Mouse (Mus musculus) heart, embryonic 14.5 days (tissue): ENCODE results near the gene Sbk3. TPM values are rescaled to one million over a fixed set of nuclear protein-coding genes. Genes with fewer than 3 reads are reported as not detected.

Experiments
- ATAC-seq: fragments of 200-750 bp; cut with Nextera tagmentation; 2 replicates; pipeline ENCODE4 v1.8.0; 2017; ENCODE audit warnings: low read depth, moderate TSS enrichment; ENCODE audit not compliant: insufficient number of reproducible peaks, insufficient read depth, low FRiP score
- H3K27ac ChIP-seq, 2 experiments: fragments of 200-500 bp in 1 of 2; fragments of 300-500 bp in 1 of 2; sonication (generic) in 1 of 2; replicated peaks in 1 of 2; 2 replicates each; pipeline ENCODE4 v1.5.1; 2012 to 2014; ENCODE audit warnings: low read depth in 2 of 2, low read length in 2 of 2, control low read depth in 1 of 2, mild to moderate bottlenecking in 1 of 2, mixed read lengths in 1 of 2; ENCODE audit not compliant: control insufficient read depth in 1 of 2, insufficient read depth in 1 of 2
- H3K27me3 ChIP-seq: fragments of 300-500 bp; sonication (generic); 2 replicates; pipeline ENCODE4 v1.6.1; 2014; ENCODE audit warnings: mild to moderate bottlenecking, low read length, control low read depth; ENCODE audit not compliant: control insufficient read depth, insufficient read depth
- H3K36me3 ChIP-seq: fragments of 300-500 bp; sonication (generic); 2 replicates; pipeline ENCODE4 v1.6.1; 2014; ENCODE audit warnings: mild to moderate bottlenecking, control low read depth, low read length, mixed read lengths; ENCODE audit not compliant: control insufficient read depth, insufficient read depth
- H3K4me1 ChIP-seq, 2 experiments: fragments of 200-500 bp in 1 of 2; fragments of 300-500 bp in 1 of 2; sonication (generic) in 1 of 2; 2 replicates each; pipeline ENCODE4 v1.6.1; 2012 to 2014; ENCODE audit warnings: low read length in 2 of 2, control low read depth in 1 of 2, mixed read lengths in 1 of 2; ENCODE audit not compliant: control insufficient read depth in 2 of 2, insufficient read depth in 2 of 2
- H3K4me2 ChIP-seq: fragments of 300-500 bp; sonication (generic); 2 replicates; pipeline ENCODE4 v1.6.1; 2014; ENCODE audit warnings: mild to moderate bottlenecking, low read length
- H3K4me3 ChIP-seq, 2 experiments: fragments of 200-500 bp in 1 of 2; fragments of 300-500 bp in 1 of 2; sonication (generic) in 1 of 2; 2 replicates each; pipeline ENCODE4 v1.5.1; 2012 to 2014; ENCODE audit warnings: low read length in 2 of 2, mild to moderate bottlenecking in 2 of 2, control low read depth in 1 of 2, low read depth in 1 of 2, moderate library complexity in 1 of 2; ENCODE audit not compliant: control insufficient read depth in 1 of 2, insufficient read depth in 1 of 2
- H3K9ac ChIP-seq: fragments of 300-500 bp; sonication (generic); 2 replicates; pipeline ENCODE4 v1.6.1; 2014; ENCODE audit warnings: mild to moderate bottlenecking, low read length
- H3K9me3 ChIP-seq: fragments of 300-500 bp; sonication (generic); 2 replicates; pipeline ENCODE4 v1.6.1; 2016; ENCODE audit warnings: low read length, control low read depth; ENCODE audit not compliant: control insufficient read depth
- WGBS: fragments of 180-500 bp; shearing (Covaris S2); extraction: QIAGEN DNeasy Blood & Tissue Kit; methylation state at CpG from one replicate; pipeline ENCODE4 v1.1.7; 2014; 5-methylcytosine and 5-hydroxymethylcytosine counted together
- polyA plus RNA-seq: library from polyadenylated mRNA; unstranded; fragments of >200 nt; fragmentation: Nextera tagmentation; extraction: Ambion mirVana; gene quantifications from 2 replicates; pipeline ENCODE4 v1.2.1, GENCODE M21; 2014

Gene Sbk3
- polyA plus RNA-seq, 1 experiment from 2014 or later: 0.80 TPM

GRCm38 (mm10) chr7:4922931-4923565 is 47.9 kb downstream of the Sbk3 start:
- H3K4me1 ChIP-seq: peaks cover 40 to 54% of the 10 kb centered on the region in 2 experiments
- WGBS: 2% methylated on average over 14 of the region's 14 CpGs
- H3K27ac ChIP-seq: peak overlapping the region; percentile 31 to 58; a peak in 1 of 4 replicates

GRCm38 (mm10) chr7:4922508-4922907 is 48.5 kb downstream of the Sbk3 start:
- Histone ChIP-seq H3K9me3 (no peaks in the 10 kb centered on the region), H3K4me2 (peak overlapping the region; percentile 82), H3K9ac (peak overlapping the region; percentile 64), H3K27me3 (peaks cover 5% of the 10 kb centered on the region), H3K36me3 (peaks cover 34% of the 10 kb centered on the region), H3K27ac (0 out of 4 replicates have a peak overlapping the region, but pooled peaks of 1 of the 2 experiments have one; percentile 58), H3K4me3 (peak overlapping the region; percentile 32 to 41), H3K4me1 (peaks cover 40 to 54% of the 10 kb centered on the region in 2 experiments)
- ATAC-seq: 0 out of 2 replicates have a peak, but pooled peaks have one; percentile 14
- WGBS: 0% methylated on average over 14 of the region's 14 CpGs

More at GRCm38 (mm10) chr7:4922931-4923565, 47.9 kb downstream of the Sbk3 start:
- Histone ChIP-seq H3K9ac (peak overlapping the region; percentile 66), H3K4me3 (peak overlapping the region; percentile 32 to 41), H3K36me3 (peaks cover 29% of the 10 kb centered on the region), H3K4me2 (peak overlapping the region; percentile 82), H3K27me3 (peaks cover 5% of the 10 kb centered on the region), H3K9me3 (no peaks in the 10 kb centered on the region)
- no peak for ATAC-seq

- WGBS: 32% methylated on average over 8 of the region's 8 CpGs
- Histone ChIP-seq H3K9ac (peak within 1 kb of the TSS; percentile 64), H3K4me1 (peaks cover 40 to 54% of the 10 kb centered on the region in 2 experiments), H3K9me3 (no peaks in the 10 kb centered on the region), H3K4me3 (peak within 1 kb of the TSS; percentile 32 to 41), H3K36me3 (peaks cover 40% of the 10 kb centered on the region), H3K27ac (peak within 1 kb of the TSS; percentile 60 to 74), H3K4me2 (peak within 1 kb of the TSS; percentile 82), H3K27me3 (peaks cover 1% of the 10 kb centered on the region; the same call in 1 of the 2 replicates)
- ATAC-seq: no peak
Observed at GRCm38 (mm10) chr7:4921824-4922482, 49.0 kb downstream of the Sbk3 start, which contains the start of gene Nat14. Nat14 (plus strand) TSS chr7:4922028.

GRCm38 (mm10) chr7:4920976-4921823 is 49.8 kb downstream of the Sbk3 start:
- Histone ChIP-seq H3K27ac (peak overlapping the region; percentile 60 to 74), H3K36me3 (peaks cover 40% of the 10 kb centered on the region), H3K9ac (peak overlapping the region; percentile 44; the same call in 1 of the 2 replicates), H3K9me3 (no peaks in the 10 kb centered on the region), H3K4me1 (peaks cover 41 to 61% of the 10 kb centered on the region in 2 experiments), H3K4me2 (peak overlapping the region; percentile 32), H3K27me3 (no peaks in the 10 kb centered on the region), H3K4me3 (no peak overlapping the region)
- WGBS: 25% methylated on average over 23 of the region's 23 CpGs
- ATAC-seq: peak; percentile 25; the same call in 1 of the 2 replicates

- Histone ChIP-seq H3K9ac (no peak overlapping the region), H3K9me3 (no peaks in the 10 kb centered on the region), H3K27me3 (no peaks in the 10 kb centered on the region), H3K4me1 (peaks cover 36 to 58% of the 10 kb centered on the region in 2 experiments), H3K36me3 (peaks cover 40% of the 10 kb centered on the region), H3K4me2 (no peak overlapping the region), H3K4me3 (no peak overlapping the region), H3K27ac (peak overlapping the region in 1 of 2 experiments; percentile 74; a peak in 2 of 4 replicates)
- ATAC-seq: no peak
- WGBS: 92% methylated on average over 19 of the region's 19 CpGs
Observed at GRCm38 (mm10) chr7:4920496-4920895, 50.5 kb downstream of the Sbk3 start.

- Histone ChIP-seq H3K4me2 (no peak overlapping the region), H3K9ac (no peak overlapping the region), H3K4me3 (no peak overlapping the region), H3K36me3 (peaks cover 40% of the 10 kb centered on the region), H3K4me1 (peaks cover 32 to 53% of the 10 kb centered on the region in 2 experiments), H3K9me3 (no peaks in the 10 kb centered on the region), H3K27ac (no peak overlapping the region), H3K27me3 (no peaks in the 10 kb centered on the region)
- 88% methylated on average over 21 of the region's 21 CpGs for WGBS
- no peak for ATAC-seq
Observed at GRCm38 (mm10) chr7:4919971-4920370, 51.0 kb downstream of the Sbk3 start.

- no peak for ATAC-seq
- no peaks in the 10 kb centered on the region for H3K27me3 ChIP-seq
- H3K4me3 ChIP-seq: no peak overlapping the region
- WGBS: 85% methylated on average over 21 of the region's 21 CpGs
- H3K27ac ChIP-seq: no peak overlapping the region
- H3K9ac ChIP-seq: no peak overlapping the region
- no peak overlapping the region for H3K4me2 ChIP-seq
- H3K4me1 ChIP-seq: peaks cover 29 to 44% of the 10 kb centered on the region in 2 experiments
- peaks cover 40% of the 10 kb centered on the region for H3K36me3 ChIP-seq
- no peaks in the 10 kb centered on the region for H3K9me3 ChIP-seq
Observed at GRCm38 (mm10) chr7:4919096-4919495, 51.9 kb downstream of the Sbk3 start.
